Mouse (Mus musculus): ENCODE measurements around the gene Prkca. TPM values are rescaled to one million over a fixed set of nuclear protein-coding genes. Genes with fewer than 3 reads are reported as not detected.

The Prkca gene
- polyA plus RNA-seq, 1 experiment, result 2.2 TPM

GRCm38 (mm10) chr11:108233015-108233414, 110.7 kb downstream of the Prkca start:
- TF ChIP-seq CTCF (IDR thresholded peaks at IDR 0.05; ENCODE audit: control insufficient read depth, insufficient read depth, insufficient replicate concordance, low read depth, low read length) (no peak), POLR2A (IDR thresholded peaks at IDR 0.05; ENCODE audit: control insufficient read depth, low read depth, low read length) (no peak)

GRCm38 (mm10) chr11:108230101-108230500, 113.6 kb downstream of the Prkca start:
- TF ChIP-seq CTCF (IDR thresholded peaks at IDR 0.05; ENCODE audit: control insufficient read depth, insufficient read depth, insufficient replicate concordance, low read depth, low read length) (no peak), POLR2A (IDR thresholded peaks at IDR 0.05; ENCODE audit: control insufficient read depth, low read depth, low read length) (no peak)
- no peaks in the 10 kb centered on the region for H3K4me1 ChIP-seq (ENCODE audit: control insufficient read depth, insufficient read depth, low read length)
- no peak overlapping the region for H3K4me3 ChIP-seq (ENCODE audit: control insufficient read depth, low read depth, low read length)
- no peak overlapping the region for H3K27ac ChIP-seq (ENCODE audit: control insufficient read depth, insufficient read depth, low read depth, low read length)
- H3K36me3 ChIP-seq (ENCODE audit: control insufficient read depth, insufficient read depth, low read length), result no peaks in the 10 kb centered on the region
- no peaks in the 10 kb centered on the region for H3K27me3 ChIP-seq (ENCODE audit: control insufficient read depth, insufficient read depth, low read length)

More at GRCm38 (mm10) chr11:108233015-108233414, 110.7 kb downstream of the Prkca start:
- Histone ChIP-seq H3K4me3 (ENCODE audit: control insufficient read depth, low read depth, low read length) (no peak overlapping the region), H3K4me1 (ENCODE audit: control insufficient read depth, insufficient read depth, low read length) (no peaks in the 10 kb centered on the region), H3K36me3 (ENCODE audit: control insufficient read depth, insufficient read depth, low read length) (no peaks in the 10 kb centered on the region), H3K27me3 (ENCODE audit: control insufficient read depth, insufficient read depth, low read length) (no peaks in the 10 kb centered on the region), H3K27ac (ENCODE audit: control insufficient read depth, insufficient read depth, low read depth, low read length) (no peak overlapping the region)

GRCm38 (mm10) chr11:108229176-108229946, 114.4 kb downstream of the Prkca start:
- Histone ChIP-seq H3K4me3 (ENCODE audit: control insufficient read depth, low read depth, low read length) (no peak overlapping the region), H3K27me3 (ENCODE audit: control insufficient read depth, insufficient read depth, low read length) (no peaks in the 10 kb centered on the region), H3K4me1 (ENCODE audit: control insufficient read depth, insufficient read depth, low read length) (no peaks in the 10 kb centered on the region), H3K36me3 (ENCODE audit: control insufficient read depth, insufficient read depth, low read length) (no peaks in the 10 kb centered on the region), H3K27ac (ENCODE audit: control insufficient read depth, insufficient read depth, low read depth, low read length) (no peak overlapping the region)
- TF ChIP-seq POLR2A (IDR thresholded peaks at IDR 0.05; ENCODE audit: control insufficient read depth, low read depth, low read length) (no peak), CTCF (IDR thresholded peaks at IDR 0.05; ENCODE audit: control insufficient read depth, insufficient read depth, insufficient replicate concordance, low read depth, low read length) (no peak)

GRCm38 (mm10) chr11:108228497-108228896, 115.2 kb downstream of the Prkca start:
- TF ChIP-seq CTCF (IDR thresholded peaks at IDR 0.05; ENCODE audit: control insufficient read depth, insufficient read depth, insufficient replicate concordance, low read depth, low read length) (no peak), POLR2A (IDR thresholded peaks at IDR 0.05; ENCODE audit: control insufficient read depth, low read depth, low read length) (no peak)
- Histone ChIP-seq H3K4me3 (ENCODE audit: control insufficient read depth, low read depth, low read length) (no peak overlapping the region), H3K4me1 (ENCODE audit: control insufficient read depth, insufficient read depth, low read length) (peaks cover 3% of the 10 kb centered on the region), H3K27me3 (ENCODE audit: control insufficient read depth, insufficient read depth, low read length) (no peaks in the 10 kb centered on the region), H3K36me3 (ENCODE audit: control insufficient read depth, insufficient read depth, low read length) (no peaks in the 10 kb centered on the region), H3K27ac (ENCODE audit: control insufficient read depth, insufficient read depth, low read depth, low read length) (no peak overlapping the region)

DNA sequence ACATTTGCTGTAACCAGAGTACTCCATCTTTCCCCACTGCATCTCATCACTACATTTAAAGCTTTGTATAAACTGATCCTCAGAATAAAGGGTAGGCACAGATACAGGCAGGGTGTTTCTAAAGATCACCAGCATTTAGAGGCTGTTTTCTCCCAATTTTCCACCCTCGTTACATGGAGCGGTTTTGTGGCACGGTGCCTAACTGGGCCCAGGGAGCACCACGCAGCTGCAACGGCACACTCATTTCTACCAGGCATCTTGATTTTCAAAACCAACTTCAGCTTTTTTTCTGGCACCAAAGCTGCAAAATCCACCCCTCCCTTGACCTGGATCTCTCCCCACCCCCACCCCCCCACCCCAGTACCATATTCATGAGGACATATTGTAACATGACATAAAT, 117.5 kb downstream of the Prkca start:
- peaks cover 3% of the 10 kb centered on the region for H3K4me1 ChIP-seq (ENCODE audit: control insufficient read depth, insufficient read depth, low read length)
- no peak overlapping the region for H3K27ac ChIP-seq (ENCODE audit: control insufficient read depth, insufficient read depth, low read depth, low read length)
- no peaks in the 10 kb centered on the region for H3K27me3 ChIP-seq (ENCODE audit: control insufficient read depth, insufficient read depth, low read length)
- no peak overlapping the region for H3K4me3 ChIP-seq (ENCODE audit: control insufficient read depth, low read depth, low read length)
- no peaks in the 10 kb centered on the region for H3K36me3 ChIP-seq (ENCODE audit: control insufficient read depth, insufficient read depth, low read length)
- no peak for TF ChIP-seq CTCF (IDR thresholded peaks at IDR 0.05; ENCODE audit: control insufficient read depth, insufficient read depth, insufficient replicate concordance, low read depth, low read length)
- TF ChIP-seq POLR2A (IDR thresholded peaks at IDR 0.05; ENCODE audit: control insufficient read depth, low read depth, low read length), result no peak

GRCm38 (mm10) chr11:108224233-108224973, 119.3 kb downstream of the Prkca start:
- Histone ChIP-seq H3K36me3 (ENCODE audit: control insufficient read depth, insufficient read depth, low read length) (no peaks in the 10 kb centered on the region), H3K4me3 (ENCODE audit: control insufficient read depth, low read depth, low read length) (no peak overlapping the region), H3K27ac (ENCODE audit: control insufficient read depth, insufficient read depth, low read depth, low read length) (no peak overlapping the region), H3K27me3 (ENCODE audit: control insufficient read depth, insufficient read depth, low read length) (no peaks in the 10 kb centered on the region), H3K4me1 (ENCODE audit: control insufficient read depth, insufficient read depth, low read length) (peaks cover 3% of the 10 kb centered on the region)
- TF ChIP-seq POLR2A (IDR thresholded peaks at IDR 0.05; ENCODE audit: control insufficient read depth, low read depth, low read length), result no peak
- TF ChIP-seq CTCF (IDR thresholded peaks at IDR 0.05; ENCODE audit: control insufficient read depth, insufficient read depth, insufficient replicate concordance, low read depth, low read length), result no peak

GRCm38 (mm10) chr11:108223613-108224232, 120.0 kb downstream of the Prkca start:
- TF ChIP-seq CTCF (IDR thresholded peaks at IDR 0.05; ENCODE audit: control insufficient read depth, insufficient read depth, insufficient replicate concordance, low read depth, low read length), result no peak
- TF ChIP-seq POLR2A (IDR thresholded peaks at IDR 0.05; ENCODE audit: control insufficient read depth, low read depth, low read length), result no peak
- H3K4me1 ChIP-seq (ENCODE audit: control insufficient read depth, insufficient read depth, low read length), result peaks cover 3% of the 10 kb centered on the region
- H3K36me3 ChIP-seq (ENCODE audit: control insufficient read depth, insufficient read depth, low read length), result no peaks in the 10 kb centered on the region
- no peaks in the 10 kb centered on the region for H3K27me3 ChIP-seq (ENCODE audit: control insufficient read depth, insufficient read depth, low read length)
- H3K27ac ChIP-seq (ENCODE audit: control insufficient read depth, insufficient read depth, low read depth, low read length), result no peak overlapping the region
- H3K4me3 ChIP-seq (ENCODE audit: control insufficient read depth, low read depth, low read length), result no peak overlapping the region
